Mouse (Mus musculus): ENCODE data around the gene Cdh11.

DNA sequence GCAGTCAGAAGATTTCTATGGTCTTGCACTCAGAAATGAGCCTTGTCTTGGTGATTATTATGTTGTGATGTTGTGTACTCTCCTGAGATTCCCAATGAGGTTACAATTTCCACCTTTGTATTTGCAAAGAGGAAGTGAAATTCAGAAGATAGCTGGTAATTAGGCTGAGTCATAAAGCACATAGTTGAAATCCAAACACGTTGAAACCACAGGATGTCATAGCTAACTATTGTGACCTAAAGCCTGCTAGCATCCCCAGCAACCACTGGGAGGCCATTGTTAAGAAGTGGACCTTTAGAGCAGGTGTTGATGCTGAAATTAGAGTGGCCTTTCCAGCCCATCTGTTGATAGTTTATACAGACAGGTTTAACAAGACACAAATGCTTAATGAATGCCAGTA lies 85.2 kb downstream of the Cdh11 start:
- no peak for TF ChIP-seq FLI1 (IDR thresholded peaks at IDR 0.05; ENCODE audit: low read length)
- TF ChIP-seq GATA1 (IDR thresholded peaks at IDR 0.05; ENCODE audit: borderline replicate concordance, low read length), result no peak
